Mouse (Mus musculus) neural tube, embryonic 14.5 days (tissue): ENCODE measurements at regions not wholly inside any gene's neighbourhood (a gene's known extent, or its start where the extent isn't known, plus 50 kb on each side); places are given as distances from the start of the nearest gene placed in this dataset.

Source experiments
- ATAC-seq: fragments of 200-750 bp; cut with Nextera tagmentation; 2 replicates; pipeline ENCODE4 v1.8.0; 2017; ENCODE audit warnings: low read depth, mild to moderate bottlenecking, moderate TSS enrichment, moderate library complexity
- H3K27ac ChIP-seq: fragments of 300-500 bp; sonication (generic); 2 replicates; pipeline ENCODE4 v1.5.1; 2014; ENCODE audit warnings: low read depth, mild to moderate bottlenecking, control low read depth, low read length, moderate library complexity, mixed read lengths
- H3K27me3 ChIP-seq: fragments of 300-500 bp; sonication (generic); 2 replicates; pipeline ENCODE4 v1.6.1; 2014; ENCODE audit warnings: low read length; ENCODE audit not compliant: control insufficient read depth, insufficient read depth
- H3K36me3 ChIP-seq: fragments of 300-500 bp; sonication (generic); 2 replicates; pipeline ENCODE4 v1.6.1; 2014; ENCODE audit warnings: low read length, mixed read lengths; ENCODE audit not compliant: control insufficient read depth, insufficient read depth
- H3K4me1 ChIP-seq: fragments of 300-500 bp; sonication (generic); 2 replicates; pipeline ENCODE4 v1.6.1; 2014; ENCODE audit warnings: low read length; ENCODE audit not compliant: control insufficient read depth, insufficient read depth
- H3K4me2 ChIP-seq: fragments of 300-500 bp; sonication (generic); 2 replicates; pipeline ENCODE4 v1.6.1; 2014; ENCODE audit warnings: mild to moderate bottlenecking, low read depth, low read length, control low read depth
- H3K4me3 ChIP-seq: fragments of 300-500 bp; sonication (generic); 2 replicates; pipeline ENCODE4 v1.5.1; 2014; ENCODE audit warnings: low read depth, low read length, control low read depth, mixed read lengths
- H3K9ac ChIP-seq: fragments of 300-500 bp; sonication (generic); replicated peaks from 2 replicates; pipeline ENCODE4 v1.6.1; 2014; ENCODE audit warnings: low read depth, mild to moderate bottlenecking, control low read depth, low read length, mixed read lengths
- H3K9me3 ChIP-seq: fragments of 300-500 bp; sonication (generic); 2 replicates; pipeline ENCODE4 v1.6.1; 2016; ENCODE audit warnings: low read length; ENCODE audit not compliant: control insufficient read depth
- WGBS: fragments of 180-500 bp; shearing (Covaris S2); extraction: QIAGEN DNeasy Blood & Tissue Kit; methylation state at CpG from one replicate; pipeline ENCODE4 v1.1.7; 2014; 5-methylcytosine and 5-hydroxymethylcytosine counted together

- H3K36me3 ChIP-seq, result no peaks in the 10 kb centered on the region
- ATAC-seq, result no peak
- H3K4me3 ChIP-seq, result no peak overlapping the region
- H3K27me3 ChIP-seq, result no peaks in the 10 kb centered on the region
- 83% methylated on average over 4 of the region's 4 CpGs for WGBS
- no peaks in the 10 kb centered on the region for H3K4me1 ChIP-seq
- no peaks in the 10 kb centered on the region for H3K9me3 ChIP-seq
- no peak overlapping the region for H3K27ac ChIP-seq
- H3K9ac ChIP-seq, result no peak overlapping the region
- H3K4me2 ChIP-seq, result no peak overlapping the region
Observed at GRCm38 (mm10) chr3:80533706-80534349, 268.8 kb downstream of the Gria2 start.

- ATAC-seq, result no peak
- 33% methylated on average over 1 of the region's 1 CpGs for WGBS
- Histone ChIP-seq H3K9ac (no peak overlapping the region), H3K4me2 (no peak overlapping the region), H3K9me3 (no peaks in the 10 kb centered on the region), H3K4me1 (no peaks in the 10 kb centered on the region), H3K27ac (no peak overlapping the region), H3K4me3 (no peak overlapping the region), H3K36me3 (no peaks in the 10 kb centered on the region), H3K27me3 (no peaks in the 10 kb centered on the region)
Observed at GRCm38 (mm10) chr3:80514026-80514425, 288.6 kb downstream of the Gria2 start.

- no peak overlapping the region for H3K9ac ChIP-seq
- 62% methylated on average over 1 of the region's 1 CpGs for WGBS
- no peak overlapping the region for H3K27ac ChIP-seq
- H3K9me3 ChIP-seq, result no peaks in the 10 kb centered on the region
- no peaks in the 10 kb centered on the region for H3K4me1 ChIP-seq
- H3K27me3 ChIP-seq, result no peaks in the 10 kb centered on the region
- no peak overlapping the region for H3K4me3 ChIP-seq
- no peaks in the 10 kb centered on the region for H3K36me3 ChIP-seq
- no peak overlapping the region for H3K4me2 ChIP-seq
- ATAC-seq, result no peak
Observed at GRCm38 (mm10) chr3:80509185-80509584, 293.4 kb downstream of the Gria2 start.

- 54% methylated on average over 1 of the region's 1 CpGs for WGBS
- Histone ChIP-seq H3K4me1 (no peaks in the 10 kb centered on the region), H3K36me3 (no peaks in the 10 kb centered on the region), H3K9me3 (no peaks in the 10 kb centered on the region), H3K9ac (no peak overlapping the region), H3K27ac (no peak overlapping the region), H3K4me3 (no peak overlapping the region), H3K27me3 (no peaks in the 10 kb centered on the region), H3K4me2 (no peak overlapping the region)
- no peak for ATAC-seq
Observed at GRCm38 (mm10) chr3:80506701-80507100, 295.9 kb downstream of the Gria2 start.

GRCm38 (mm10) chr3:80501117-80501516 is 301.5 kb downstream of the Gria2 start:
- no peaks in the 10 kb centered on the region for H3K4me1 ChIP-seq
- H3K36me3 ChIP-seq, result no peaks in the 10 kb centered on the region
- no peaks in the 10 kb centered on the region for H3K27me3 ChIP-seq
- no peak overlapping the region for H3K4me2 ChIP-seq
- no peak for ATAC-seq
- WGBS, result 65% methylated on average over 1 of the region's 1 CpGs
- no peak overlapping the region for H3K9ac ChIP-seq
- no peak overlapping the region for H3K27ac ChIP-seq
- H3K4me3 ChIP-seq, result no peak overlapping the region
- no peaks in the 10 kb centered on the region for H3K9me3 ChIP-seq

- Histone ChIP-seq H3K4me2 (no peak overlapping the region), H3K4me3 (no peak overlapping the region), H3K27ac (no peak overlapping the region), H3K4me1 (no peaks in the 10 kb centered on the region), H3K27me3 (no peaks in the 10 kb centered on the region), H3K36me3 (no peaks in the 10 kb centered on the region), H3K9me3 (no peaks in the 10 kb centered on the region), H3K9ac (no peak overlapping the region)
- 91% methylated on average over 2 of the region's 2 CpGs for WGBS
- no peak for ATAC-seq
Observed at GRCm38 (mm10) chr3:80496556-80496955, 306.1 kb downstream of the Gria2 start.

GRCm38 (mm10) chr3:80484168-80484833 is 318.3 kb downstream of the Gria2 start:
- Histone ChIP-seq H3K9ac (no peak overlapping the region), H3K4me3 (no peak overlapping the region), H3K36me3 (no peaks in the 10 kb centered on the region), H3K4me1 (no peaks in the 10 kb centered on the region), H3K27me3 (no peaks in the 10 kb centered on the region), H3K9me3 (no peaks in the 10 kb centered on the region), H3K4me2 (no peak overlapping the region), H3K27ac (no peak overlapping the region)
- WGBS, result 38% methylated on average over 3 of the region's 3 CpGs
- ATAC-seq, result peak; percentile 63; the same call in 1 of the 2 replicates

GRCm38 (mm10) chr3:80478676-80479075 is 324.0 kb downstream of the Gria2 start:
- no peaks in the 10 kb centered on the region for H3K9me3 ChIP-seq
- H3K9ac ChIP-seq, result no peak overlapping the region
- no peaks in the 10 kb centered on the region for H3K36me3 ChIP-seq
- H3K4me2 ChIP-seq, result no peak overlapping the region
- no peaks in the 10 kb centered on the region for H3K4me1 ChIP-seq
- no peak overlapping the region for H3K4me3 ChIP-seq
- no peaks in the 10 kb centered on the region for H3K27me3 ChIP-seq
- no peak for ATAC-seq
- no peak overlapping the region for H3K27ac ChIP-seq

GRCm38 (mm10) chr3:80473686-80474085 is 328.9 kb downstream of the Gria2 start:
- Histone ChIP-seq H3K27ac (no peak overlapping the region), H3K4me1 (no peaks in the 10 kb centered on the region), H3K27me3 (no peaks in the 10 kb centered on the region), H3K36me3 (no peaks in the 10 kb centered on the region), H3K9ac (no peak overlapping the region), H3K4me3 (no peak overlapping the region), H3K9me3 (no peaks in the 10 kb centered on the region), H3K4me2 (no peak overlapping the region)
- no peak for ATAC-seq
